Mouse (Mus musculus): ENCODE data around the gene Prickle2. TPM values are rescaled to one million over a fixed set of nuclear protein-coding genes. Genes with fewer than 3 reads are reported as not detected.

Prickle2 gene
- polyA plus RNA-seq (2014; fragmentation: Nextera tagmentation; extraction: Ambion mirVana), result 5.8 and 7.4 TPM in 2 replicates

DNA sequence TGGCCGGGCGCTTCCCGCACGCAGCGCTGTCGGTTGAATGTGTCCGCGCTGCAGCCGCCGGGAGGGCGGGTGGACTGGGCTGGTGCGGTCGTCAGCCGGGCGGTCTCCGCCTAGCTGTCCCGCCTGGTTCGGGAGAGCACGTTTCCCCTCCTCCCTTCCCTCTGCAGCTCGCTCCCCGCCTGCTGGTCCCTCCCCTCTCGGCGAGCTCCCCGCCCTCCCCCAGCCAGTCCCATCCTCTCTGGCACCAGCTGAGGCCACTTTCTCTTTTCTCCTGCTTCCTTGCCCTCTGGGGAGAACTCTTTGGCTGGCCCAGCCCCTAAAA lies at the start of gene Prickle2:
Prickle2 (minus strand) TSS at position 11 of the 322 bp plus-strand sequence.
- H3K27ac ChIP-seq (ENCODE audit: low read depth, low read length), result no peak within 1 kb of the TSS; the same call in 1 of the 2 replicates
- peak; percentile 95 for ATAC-seq (ENCODE audit: low FRiP score, low TSS enrichment)
- peak within 1 kb of the TSS; percentile 83 for H3K4me2 ChIP-seq (replicated peaks; ENCODE audit: low read depth, low read length)
- 1% methylated on average over 15 of the region's 24 CpGs for WGBS
- H3K27me3 ChIP-seq (ENCODE audit: control insufficient read depth, insufficient read depth, low read length), result no peaks in the 10 kb centered on the region
- no peaks in the 10 kb centered on the region for H3K36me3 ChIP-seq (ENCODE audit: control insufficient read depth, insufficient read depth, low read length)
- H3K9me3 ChIP-seq (ENCODE audit: control insufficient read depth, low read length), result no peaks in the 10 kb centered on the region
- H3K4me1 ChIP-seq (ENCODE audit: control insufficient read depth, insufficient read depth, low read length), result peaks cover 10% of the 10 kb centered on the region
- peak within 1 kb of the TSS; percentile 64 for H3K4me3 ChIP-seq (ENCODE audit: low read length)
- H3K9ac ChIP-seq (ENCODE audit: low read depth, low read length), result peak within 1 kb of the TSS; percentile 72

GRCm38 (mm10) chr6:92752737-92753136 lies 46.8 kb upstream of the Prickle2 start:
- Histone ChIP-seq H3K9me3 (ENCODE audit: control insufficient read depth, low read length) (no peaks in the 10 kb centered on the region), H3K4me2 (replicated peaks; ENCODE audit: low read depth, low read length) (no peak overlapping the region), H3K27me3 (ENCODE audit: control insufficient read depth, insufficient read depth, low read length) (no peaks in the 10 kb centered on the region), H3K36me3 (ENCODE audit: control insufficient read depth, insufficient read depth, low read length) (no peaks in the 10 kb centered on the region), H3K4me1 (ENCODE audit: control insufficient read depth, insufficient read depth, low read length) (0 out of 2 replicates have a peak, but pooled peaks cover 4% of the 10 kb centered on the region), H3K27ac (ENCODE audit: low read depth, low read length) (no peak overlapping the region), H3K9ac (ENCODE audit: low read depth, low read length) (no peak overlapping the region), H3K4me3 (ENCODE audit: low read length) (no peak overlapping the region)
- ATAC-seq (ENCODE audit: low FRiP score, low TSS enrichment), result no peak
- 91% methylated on average over 2 of the region's 2 CpGs for whole genome bisulfite sequencing

- Histone ChIP-seq H3K4me2 (replicated peaks; ENCODE audit: low read depth, low read length) (no peak overlapping the region), H3K9me3 (ENCODE audit: control insufficient read depth, low read length) (no peaks in the 10 kb centered on the region), H3K27ac (ENCODE audit: low read depth, low read length) (no peak overlapping the region), H3K4me1 (ENCODE audit: control insufficient read depth, insufficient read depth, low read length) (no peaks in the 10 kb centered on the region), H3K4me3 (ENCODE audit: low read length) (no peak overlapping the region), H3K36me3 (ENCODE audit: control insufficient read depth, insufficient read depth, low read length) (no peaks in the 10 kb centered on the region), H3K27me3 (ENCODE audit: control insufficient read depth, insufficient read depth, low read length) (no peaks in the 10 kb centered on the region), H3K9ac (ENCODE audit: low read depth, low read length) (no peak overlapping the region)
- no peak for ATAC-seq (ENCODE audit: low FRiP score, low TSS enrichment)
- 68% methylated on average over 4 of the region's 4 CpGs for WGBS
These were observed 43.5 kb upstream of the Prickle2 start for GRCm38 (mm10) chr6:92749420-92749819.

DNA sequence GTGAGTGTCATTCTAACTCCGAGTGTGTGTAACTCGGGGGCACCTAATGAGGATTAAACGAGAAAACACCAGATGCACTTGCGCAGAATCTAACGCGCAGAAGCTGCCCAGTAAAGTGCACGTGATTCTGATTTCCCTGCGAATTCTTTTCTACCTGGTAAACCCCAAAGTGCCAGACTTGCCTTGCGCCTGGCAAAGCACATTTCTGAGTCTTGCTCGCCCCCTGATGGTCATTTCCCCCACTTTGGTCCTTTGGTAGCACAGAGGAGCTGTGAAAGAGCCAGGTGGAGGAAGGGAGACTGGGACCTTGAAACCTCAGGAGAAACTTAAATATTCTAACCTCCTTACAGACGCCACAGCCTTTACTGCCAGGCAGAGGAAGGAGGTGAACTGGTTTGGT lies 37.6 kb upstream of the Prickle2 start:
- 0 out of 2 replicates have a peak, but pooled peaks have one; percentile 52 for ATAC-seq (ENCODE audit: low FRiP score, low TSS enrichment)
- H3K36me3 ChIP-seq (ENCODE audit: control insufficient read depth, insufficient read depth, low read length), result no peaks in the 10 kb centered on the region
- no peaks in the 10 kb centered on the region for H3K9me3 ChIP-seq (ENCODE audit: control insufficient read depth, low read length)
- peak overlapping the region; percentile 11 for H3K4me2 ChIP-seq (replicated peaks; ENCODE audit: low read depth, low read length)
- H3K27me3 ChIP-seq (ENCODE audit: control insufficient read depth, insufficient read depth, low read length), result no peaks in the 10 kb centered on the region
- H3K9ac ChIP-seq (ENCODE audit: low read depth, low read length), result no peak overlapping the region
- no peak overlapping the region for H3K27ac ChIP-seq (ENCODE audit: low read depth, low read length)
- no peaks in the 10 kb centered on the region for H3K4me1 ChIP-seq (ENCODE audit: control insufficient read depth, insufficient read depth, low read length)
- H3K4me3 ChIP-seq (ENCODE audit: low read length), result no peak overlapping the region
- 12% methylated on average over 11 of the region's 11 CpGs for WGBS

DNA sequence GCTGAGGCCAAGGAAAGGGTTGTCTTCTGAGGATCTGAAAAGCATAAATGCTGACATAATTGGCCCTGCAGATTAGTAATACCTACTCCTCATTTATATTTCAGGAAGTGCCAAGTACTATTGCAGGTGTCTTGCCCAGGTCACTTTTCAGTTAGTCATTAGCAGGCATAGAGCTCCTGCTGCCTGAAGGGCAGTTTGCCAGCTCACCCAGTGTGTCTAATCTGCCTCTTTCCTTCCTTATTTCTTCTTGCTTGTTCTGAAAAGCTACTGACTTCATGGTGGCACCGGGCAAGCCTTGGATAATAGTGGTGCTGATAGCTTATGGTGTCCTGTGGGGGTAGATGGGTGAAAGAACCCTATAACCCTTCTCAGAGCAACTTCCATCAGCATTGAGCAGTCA lies 31.2 kb upstream of the Prickle2 start:
- peaks cover 5% of the 10 kb centered on the region; the same call in 1 of the 2 replicates for H3K9me3 ChIP-seq (ENCODE audit: control insufficient read depth, low read length)
- no peak overlapping the region for H3K4me3 ChIP-seq (ENCODE audit: low read length)
- no peaks in the 10 kb centered on the region for H3K27me3 ChIP-seq (ENCODE audit: control insufficient read depth, insufficient read depth, low read length)
- H3K4me2 ChIP-seq (replicated peaks; ENCODE audit: low read depth, low read length), result no peak overlapping the region
- WGBS, result 92% methylated on average over 1 of the region's 1 CpGs
- no peak overlapping the region for H3K9ac ChIP-seq (ENCODE audit: low read depth, low read length)
- no peak for ATAC-seq (ENCODE audit: low FRiP score, low TSS enrichment)
- H3K4me1 ChIP-seq (ENCODE audit: control insufficient read depth, insufficient read depth, low read length), result no peaks in the 10 kb centered on the region
- no peak overlapping the region for H3K27ac ChIP-seq (ENCODE audit: low read depth, low read length)
- no peaks in the 10 kb centered on the region for H3K36me3 ChIP-seq (ENCODE audit: control insufficient read depth, insufficient read depth, low read length)

DNA sequence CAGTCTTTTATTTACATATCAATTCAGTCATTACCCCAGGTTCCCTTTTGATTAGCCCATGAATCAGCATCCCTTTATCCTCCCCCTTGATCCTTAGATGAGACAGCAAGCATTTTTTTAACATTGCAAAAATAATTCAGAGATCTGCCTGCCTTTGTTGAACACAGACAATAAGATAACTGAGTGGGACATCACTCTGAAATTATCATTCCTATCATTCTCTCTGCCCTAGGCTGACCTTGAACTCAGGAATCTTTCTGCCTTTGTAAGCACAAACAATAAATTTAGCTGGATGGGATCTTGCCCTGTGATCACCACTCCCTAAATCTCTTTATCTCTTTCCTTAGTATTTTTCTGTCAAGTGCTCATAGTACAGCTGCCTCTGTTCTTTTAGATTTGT lies 27.7 kb upstream of the Prickle2 start:
- H3K4me1 ChIP-seq (ENCODE audit: control insufficient read depth, insufficient read depth, low read length), result peaks cover under 1% of the 10 kb centered on the region; the same call in 1 of the 2 replicates
- H3K9ac ChIP-seq (ENCODE audit: low read depth, low read length), result no peak overlapping the region
- H3K27me3 ChIP-seq (ENCODE audit: control insufficient read depth, insufficient read depth, low read length), result no peaks in the 10 kb centered on the region
- no peak overlapping the region for H3K4me3 ChIP-seq (ENCODE audit: low read length)
- H3K27ac ChIP-seq (ENCODE audit: low read depth, low read length), result no peak overlapping the region
- H3K9me3 ChIP-seq (ENCODE audit: control insufficient read depth, low read length), result peaks cover 5% of the 10 kb centered on the region; the same call in 1 of the 2 replicates
- H3K36me3 ChIP-seq (ENCODE audit: control insufficient read depth, insufficient read depth, low read length), result no peaks in the 10 kb centered on the region
- no peak for ATAC-seq (ENCODE audit: low FRiP score, low TSS enrichment)
- H3K4me2 ChIP-seq (replicated peaks; ENCODE audit: low read depth, low read length), result no peak overlapping the region

DNA sequence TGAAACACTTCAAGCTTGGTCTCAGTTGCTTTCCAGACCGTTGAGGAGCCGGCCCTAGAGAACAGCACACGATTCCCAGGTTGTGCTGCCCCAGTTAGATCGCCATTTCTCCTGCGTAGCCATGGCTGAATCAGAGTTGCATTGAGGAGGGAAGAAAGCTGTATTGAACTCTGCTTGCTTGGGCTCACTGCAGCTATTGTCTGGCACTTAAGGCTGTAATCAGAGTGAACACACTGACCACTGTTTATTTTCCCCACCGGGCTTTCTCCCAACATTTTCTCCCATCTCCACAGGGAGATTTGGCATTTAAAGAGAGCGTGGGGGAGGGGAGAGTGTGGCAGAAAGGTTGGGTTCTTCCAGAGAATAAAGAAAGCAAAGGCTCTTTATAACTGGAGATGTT lies 22.6 kb upstream of the Prickle2 start:
- Histone ChIP-seq H3K4me1 (ENCODE audit: control insufficient read depth, insufficient read depth, low read length) (peaks cover 5% of the 10 kb centered on the region; the same call in 1 of the 2 replicates), H3K4me2 (replicated peaks; ENCODE audit: low read depth, low read length) (no peak overlapping the region), H3K9ac (ENCODE audit: low read depth, low read length) (no peak overlapping the region), H3K36me3 (ENCODE audit: control insufficient read depth, insufficient read depth, low read length) (no peaks in the 10 kb centered on the region), H3K27ac (ENCODE audit: low read depth, low read length) (no peak overlapping the region), H3K27me3 (ENCODE audit: control insufficient read depth, insufficient read depth, low read length) (no peaks in the 10 kb centered on the region), H3K9me3 (ENCODE audit: control insufficient read depth, low read length) (no peaks in the 10 kb centered on the region), H3K4me3 (ENCODE audit: low read length) (no peak overlapping the region)
- WGBS, result 41% methylated on average over 7 of the region's 7 CpGs
- ATAC-seq (ENCODE audit: low FRiP score, low TSS enrichment), result no peak

GRCm38 (mm10) chr6:92728084-92728483 lies 22.1 kb upstream of the Prickle2 start:
- Histone ChIP-seq H3K4me2 (replicated peaks; ENCODE audit: low read depth, low read length) (no peak overlapping the region), H3K27me3 (ENCODE audit: control insufficient read depth, insufficient read depth, low read length) (no peaks in the 10 kb centered on the region), H3K36me3 (ENCODE audit: control insufficient read depth, insufficient read depth, low read length) (no peaks in the 10 kb centered on the region), H3K9me3 (ENCODE audit: control insufficient read depth, low read length) (no peaks in the 10 kb centered on the region), H3K9ac (ENCODE audit: low read depth, low read length) (no peak overlapping the region), H3K27ac (ENCODE audit: low read depth, low read length) (no peak overlapping the region), H3K4me1 (ENCODE audit: control insufficient read depth, insufficient read depth, low read length) (peaks cover 5% of the 10 kb centered on the region; the same call in 1 of the 2 replicates), H3K4me3 (ENCODE audit: low read length) (no peak overlapping the region)
- ATAC-seq (ENCODE audit: low FRiP score, low TSS enrichment), result 0 out of 2 replicates have a peak, but pooled peaks have one; percentile 55
- 2% methylated on average over 10 of the region's 10 CpGs for WGBS

- no peak overlapping the region for H3K9ac ChIP-seq (ENCODE audit: low read depth, low read length)
- no peak overlapping the region for H3K27ac ChIP-seq (ENCODE audit: low read depth, low read length)
- H3K4me2 ChIP-seq (replicated peaks; ENCODE audit: low read depth, low read length), result no peak overlapping the region
- no peaks in the 10 kb centered on the region for H3K9me3 ChIP-seq (ENCODE audit: control insufficient read depth, low read length)
- no peaks in the 10 kb centered on the region for H3K27me3 ChIP-seq (ENCODE audit: control insufficient read depth, insufficient read depth, low read length)
- H3K4me1 ChIP-seq (ENCODE audit: control insufficient read depth, insufficient read depth, low read length), result peaks cover 5% of the 10 kb centered on the region; the same call in 1 of the 2 replicates
- WGBS, result 8% methylated on average over 7 of the region's 7 CpGs
- H3K4me3 ChIP-seq (ENCODE audit: low read length), result no peak overlapping the region
- peak; percentile 52; the same call in 1 of the 2 replicates for ATAC-seq (ENCODE audit: low FRiP score, low TSS enrichment)
- H3K36me3 ChIP-seq (ENCODE audit: control insufficient read depth, insufficient read depth, low read length), result no peaks in the 10 kb centered on the region
These were observed 21.5 kb upstream of the Prickle2 start for GRCm38 (mm10) chr6:92727351-92727986.

All from kidney, embryonic 14.5 days (tissue).